18 mouse cellular contexts compared by ENCODE assay signal in genomic region chr11:116000607-116001006, GRCm38 (mm10). TPM values are rescaled to one million over a fixed set of nuclear protein-coding genes. Genes with fewer than 3 reads are reported as not detected.
DNase-seq lines count a peak whose midpoint lies in the region; ATAC-seq lines count a peak whose summit lies in the region.
"Had no signal": no experiment of that assay in that cellular context is flagged by ENCODE, and none has a peak within 500 bp of the region (broad histone marks: within the 10 kb centered on the region; RNA-seq: fewer than 3 reads in every experiment).

No protein-coding gene starts in this region.

- ATAC-seq in midbrain, embryonic 11.5 days (ENCODE audit: low FRiP score): no peak
- no peak for ATAC-seq in embryonic facial prominence, embryonic 11.5 days (replicated peaks; ENCODE audit: insufficient number of reproducible peaks, low FRiP score, low TSS enrichment, low read depth)
- ATAC-seq: forebrain, embryonic 15.5 days; intestine, embryonic 15.5 days had no signal

- H3K27me3 ChIP-seq in midbrain, embryonic 10.5 days (ENCODE audit: low read depth, poor library complexity, severe bottlenecking): peaks cover 29% of the 10 kb centered on the region
- H3K27me3 ChIP-seq in midbrain, embryonic 11.5 days (ENCODE audit: control insufficient read depth, insufficient read depth, low read length): 0 out of 2 replicates have a peak, but pooled peaks cover 3% of the 10 kb centered on the region
- no peaks in the 10 kb centered on the region for H3K27me3 ChIP-seq in embryonic facial prominence, embryonic 11.5 days (ENCODE audit: control insufficient read depth, insufficient read depth, low read length)
- H3K27me3 ChIP-seq: forebrain, embryonic 15.5 days; hindbrain, embryonic 15.5 days had no signal

- no peak overlapping the region for H3K4me2 ChIP-seq in midbrain, embryonic 11.5 days
- H3K4me2 ChIP-seq in embryonic facial prominence, embryonic 11.5 days (ENCODE audit: low read depth, low read length): no peak overlapping the region
- H3K4me2 ChIP-seq: forebrain, embryonic 15.5 days; hindbrain, embryonic 15.5 days; intestine, embryonic 15.5 days; kidney, embryonic 15.5 days; liver, embryonic 11.5 days; lung, embryonic 14.5 days; midbrain, embryonic 12.5 days had no signal

- DNase-seq in heart, adult 11 months: peak; percentile 85
- DNase-seq in heart, adult 8-10 months (ENCODE audit: low spot score): no peak
- DNase-seq in midbrain, embryonic 10.5 days (ENCODE audit: low spot score): no peak
- DNase-seq in midbrain, embryonic 11.5 days (ENCODE audit: low spot score, missing footprints): no peak
- peak; percentile 43 for DNase-seq in MN1 (ENCODE audit: low spot score)
- peak; percentile 37 for DNase-seq in embryonic facial prominence, embryonic 11.5 days (ENCODE audit: low spot score)
- no peak for DNase-seq in lung, adult 18-20 months
- DNase-seq: cerebellum, adult 8-10 months; gastrocnemius, postnatal 25 days; lung, embryonic 14.5 days; lung, postnatal 36 days; right cerebral cortex, postnatal 25 days had no signal

- H3K36me3 ChIP-seq in midbrain, embryonic 10.5 days: no peaks in the 10 kb centered on the region
- H3K36me3 ChIP-seq in midbrain, embryonic 11.5 days (ENCODE audit: control insufficient read depth, insufficient read depth, low read length): no peaks in the 10 kb centered on the region
- no peaks in the 10 kb centered on the region for H3K36me3 ChIP-seq in embryonic facial prominence, embryonic 11.5 days (replicated peaks; ENCODE audit: control insufficient read depth, insufficient read depth, low read depth, low read length)
- H3K36me3 ChIP-seq: forebrain, embryonic 15.5 days; hindbrain, embryonic 15.5 days; intestine, embryonic 15.5 days; kidney, embryonic 15.5 days; midbrain, embryonic 12.5 days had no signal

- peak overlapping the region; percentile 42; the same call in 1 of the 2 replicates for H3K27ac ChIP-seq in midbrain, embryonic 10.5 days (replicated peaks)
- H3K27ac ChIP-seq in midbrain, embryonic 11.5 days (ENCODE audit: low read depth, low read length): no peak overlapping the region
- no peak overlapping the region for H3K27ac ChIP-seq in embryonic facial prominence, embryonic 11.5 days (replicated peaks; ENCODE audit: low read depth, low read length)
- H3K27ac ChIP-seq: forebrain, embryonic 15.5 days; hindbrain, embryonic 15.5 days; intestine, embryonic 15.5 days; kidney, embryonic 15.5 days; midbrain, embryonic 12.5 days had no signal

- peaks cover 36% of the 10 kb centered on the region for H3K4me1 ChIP-seq in midbrain, embryonic 10.5 days
- peaks cover 11% of the 10 kb centered on the region for H3K4me1 ChIP-seq in midbrain, embryonic 11.5 days (ENCODE audit: control insufficient read depth, insufficient read depth, low read length)
- H3K4me1 ChIP-seq in embryonic facial prominence, embryonic 11.5 days (ENCODE audit: control insufficient read depth, insufficient read depth, low read length): peaks cover 2% of the 10 kb centered on the region; the same call in 1 of the 2 replicates

- H3K9ac ChIP-seq in midbrain, embryonic 11.5 days (ENCODE audit: low read length): no peak overlapping the region
- no peak overlapping the region for H3K9ac ChIP-seq in embryonic facial prominence, embryonic 11.5 days (replicated peaks; ENCODE audit: low read length)
- H3K9ac ChIP-seq: forebrain, embryonic 15.5 days; hindbrain, embryonic 15.5 days; intestine, embryonic 15.5 days; kidney, embryonic 15.5 days; lung, embryonic 14.5 days; midbrain, embryonic 12.5 days had no signal

- no peaks in the 10 kb centered on the region for H3K9me3 ChIP-seq in midbrain, embryonic 10.5 days (replicated peaks)
- no peaks in the 10 kb centered on the region for H3K9me3 ChIP-seq in midbrain, embryonic 11.5 days (ENCODE audit: control insufficient read depth, low read length)
- H3K9me3 ChIP-seq in embryonic facial prominence, embryonic 11.5 days (replicated peaks; ENCODE audit: control insufficient read depth, low read length): no peaks in the 10 kb centered on the region
- H3K9me3 ChIP-seq: forebrain, embryonic 15.5 days; hindbrain, embryonic 15.5 days; intestine, embryonic 15.5 days; kidney, embryonic 15.5 days; midbrain, embryonic 12.5 days had no signal

- WGBS in midbrain, embryonic 10.5 days: 47% methylated on average over 10 of the region's 10 CpGs
- WGBS in midbrain, embryonic 11.5 days: 36% methylated on average over 10 of the region's 10 CpGs
- 31% methylated on average over 10 of the region's 10 CpGs for WGBS in embryonic facial prominence, embryonic 11.5 days

- no peak overlapping the region for H3K4me3 ChIP-seq in midbrain, embryonic 10.5 days
- no peak overlapping the region for H3K4me3 ChIP-seq in midbrain, embryonic 11.5 days (ENCODE audit: low read depth, low read length)
- no peak overlapping the region for H3K4me3 ChIP-seq in embryonic facial prominence, embryonic 11.5 days (ENCODE audit: low read depth, low read length)
- H3K4me3 ChIP-seq: forebrain, embryonic 15.5 days; hindbrain, embryonic 15.5 days; intestine, embryonic 15.5 days; kidney, embryonic 15.5 days; midbrain, embryonic 12.5 days had no signal

RNA-seq across cellular contexts. Expression of gene Galk1, which starts 11.9 kb away (rescaled TPM):
- 10 to 100 TPM; 12.5 to 16.0 (median 15.0) TPM for total RNA-seq in heart, adult 8-10 months (2022)
- 161 and 210 TPM in 2 replicates for polyA plus RNA-seq in midbrain, embryonic 10.5 days (2016; fragmentation: Nextera tagmentation; extraction: Ambion mirVana)
- polyA plus RNA-seq in midbrain, embryonic 11.5 days (2014; fragmentation: Nextera tagmentation; extraction: Ambion mirVana): 82.5 and 93.4 TPM in 2 replicates
- polyA plus RNA-seq in embryonic facial prominence, embryonic 11.5 days (2014; fragmentation: Nextera tagmentation; extraction: Ambion mirVana): 113 and 125 TPM in 2 replicates

RNA-seq across cellular contexts. Expression of gene Itgb4, which starts 26.1 kb away (rescaled TPM):
- total RNA-seq in heart, adult 8-10 months (2022): 1 to 10 TPM; 2.3 to 3.1 (median 3.0) TPM
- 0.63 and 0.67 TPM in 2 replicates for polyA plus RNA-seq in midbrain, embryonic 10.5 days (2016; fragmentation: Nextera tagmentation; extraction: Ambion mirVana)
- polyA plus RNA-seq in midbrain, embryonic 11.5 days (2014; fragmentation: Nextera tagmentation; extraction: Ambion mirVana): 0.23 and 0.25 TPM in 2 replicates
- polyA plus RNA-seq in embryonic facial prominence, embryonic 11.5 days (2014; fragmentation: Nextera tagmentation; extraction: Ambion mirVana): 0.83 and 0.85 TPM in 2 replicates

RNA-seq across cellular contexts. Expression of gene H3f3b, which starts 27.2 kb away (rescaled TPM):
- 100 to 1,000 TPM in 3 of 4 experiments, 10 to 100 TPM in 1; 92.7 to 141 (median 123) TPM for total RNA-seq in heart, adult 8-10 months (2022)
- polyA plus RNA-seq in midbrain, embryonic 10.5 days (2016; fragmentation: Nextera tagmentation; extraction: Ambion mirVana): 1,512 and 1,693 TPM in 2 replicates
- 1,982 and 2,171 TPM in 2 replicates for polyA plus RNA-seq in midbrain, embryonic 11.5 days (2014; fragmentation: Nextera tagmentation; extraction: Ambion mirVana)
- polyA plus RNA-seq in embryonic facial prominence, embryonic 11.5 days (2014; fragmentation: Nextera tagmentation; extraction: Ambion mirVana): 2,457 and 2,634 TPM in 2 replicates

RNA-seq across cellular contexts. Expression of gene Unk, which starts 29.5 kb away (rescaled TPM):
- 1 to 10 TPM; 7.2 to 9.4 (median 7.8) TPM for total RNA-seq in heart, adult 8-10 months (2022)
- 46.4 and 52.2 TPM in 2 replicates for polyA plus RNA-seq in midbrain, embryonic 10.5 days (2016; fragmentation: Nextera tagmentation; extraction: Ambion mirVana)
- 23.4 and 24.1 TPM in 2 replicates for polyA plus RNA-seq in midbrain, embryonic 11.5 days (2014; fragmentation: Nextera tagmentation; extraction: Ambion mirVana)
- 21.2 and 21.7 TPM in 2 replicates for polyA plus RNA-seq in embryonic facial prominence, embryonic 11.5 days (2014; fragmentation: Nextera tagmentation; extraction: Ambion mirVana)

Comparison
In these comparisons a context has a peak if more than half of its experiments do, and no peak if none do; other contexts are left out.
1. DNase-seq: peak in heart, adult 11 months (single experiment), MN1 (single experiment) and embryonic facial prominence, embryonic 11.5 days (single experiment); none in heart, adult 8-10 months (single experiment), midbrain, embryonic 10.5 days (single experiment), midbrain, embryonic 11.5 days (single experiment) and lung, adult 18-20 months (0 of 2).